Mouse (Mus musculus): ENCODE measurements around the gene Gga1.
A peak's percentile ranks its signal among the peaks of the same experiment; 100 is the strongest.
"Not testable (repeated sequence)": the region's sequence is repeated elsewhere in the genome, so short reads cannot be mapped to it uniquely, and the experiment has no call there.

Gga1 gene

DNA sequence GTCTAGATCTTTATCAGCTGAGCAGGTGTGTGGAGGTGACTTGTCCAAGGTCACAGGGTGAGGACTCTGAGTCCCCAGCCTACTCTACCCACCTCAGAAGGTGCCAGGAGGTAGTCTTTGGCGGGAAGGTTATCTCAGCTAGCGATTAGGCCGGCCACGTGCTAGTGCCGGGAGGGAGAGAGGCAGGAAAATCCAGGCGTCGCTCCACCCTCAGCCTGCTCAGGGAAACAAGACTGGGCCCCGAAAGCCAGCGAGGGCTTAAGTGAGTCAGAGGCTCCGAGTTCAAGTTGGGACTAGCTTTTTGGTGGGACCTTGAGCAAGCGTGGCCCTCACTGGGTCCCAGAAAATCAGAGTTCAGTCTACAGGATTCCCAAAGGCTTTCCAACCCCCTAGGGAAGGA, 31.7 kb upstream of the Gga1 start:
- no peak for DNase-seq (ENCODE audit: extremely low read depth, low read depth)

GRCm38 (mm10) chr15:78845867-78846266, 31.1 kb upstream of the Gga1 start:
- no peak for DNase-seq (ENCODE audit: extremely low read depth, low read depth)

DNA sequence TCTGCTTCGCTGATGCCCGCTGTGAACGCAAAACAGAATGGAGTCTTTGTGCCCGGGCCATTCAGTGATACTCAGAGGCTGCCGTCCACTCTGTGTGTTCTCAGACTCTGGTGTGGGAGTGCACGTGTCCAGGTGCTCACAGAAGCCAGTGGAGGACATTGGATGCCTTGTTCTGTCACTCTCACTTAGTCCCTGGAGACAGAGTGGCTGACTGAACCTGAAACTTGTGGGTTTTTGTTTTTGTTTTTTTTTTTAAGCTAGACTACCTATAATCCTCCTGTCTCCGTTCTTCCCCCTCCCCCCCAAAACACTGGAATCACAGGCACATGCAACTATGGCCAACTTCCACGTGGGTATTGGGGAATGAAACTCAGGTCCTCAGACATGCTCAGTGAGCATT, 30.6 kb upstream of the Gga1 start:
- DNase-seq (ENCODE audit: extremely low read depth, low read depth) = no peak

GRCm38 (mm10) chr15:78846805-78847204, 30.2 kb upstream of the Gga1 start:
- not testable (repeated sequence) for DNase-seq (ENCODE audit: extremely low read depth, low read depth)

GRCm38 (mm10) chr15:78848467-78848866, 28.5 kb upstream of the Gga1 start:
- no peak for DNase-seq (ENCODE audit: extremely low read depth, low read depth)

DNA sequence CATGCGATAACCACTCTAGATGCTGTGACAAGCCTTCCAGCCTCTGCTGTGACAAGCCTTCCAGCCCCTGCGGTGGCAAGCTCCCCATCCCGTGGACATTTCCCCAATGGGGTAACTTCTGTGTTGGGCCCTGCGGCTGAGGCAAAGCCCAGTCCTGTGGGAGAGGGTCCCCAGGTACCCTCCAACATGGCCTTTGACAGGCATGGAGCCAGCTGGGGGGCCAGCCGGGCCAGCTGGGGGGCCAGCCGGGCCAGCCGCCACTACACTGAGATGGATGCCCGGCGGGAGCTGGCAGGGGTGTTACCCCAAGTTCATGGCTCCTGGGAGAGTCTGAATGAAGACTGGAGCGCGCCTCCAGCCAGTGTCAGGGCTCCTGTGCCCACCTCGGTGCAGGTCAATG, 27.5 kb upstream of the Gga1 start:
- DNase-seq (ENCODE audit: extremely low read depth, low read depth) = no peak

GRCm38 (mm10) chr15:78850059-78850824, 26.7 kb upstream of the Gga1 start:
- DNase-seq (ENCODE audit: extremely low read depth, low read depth) = no peak

GRCm38 (mm10) chr15:78850944-78851343, 26.0 kb upstream of the Gga1 start:
- no peak for DNase-seq (ENCODE audit: extremely low read depth, low read depth)

GRCm38 (mm10) chr15:78851505-78852153, 25.4 kb upstream of the Gga1 start:
- DNase-seq (ENCODE audit: extremely low read depth, low read depth) = peak; percentile 86

DNA sequence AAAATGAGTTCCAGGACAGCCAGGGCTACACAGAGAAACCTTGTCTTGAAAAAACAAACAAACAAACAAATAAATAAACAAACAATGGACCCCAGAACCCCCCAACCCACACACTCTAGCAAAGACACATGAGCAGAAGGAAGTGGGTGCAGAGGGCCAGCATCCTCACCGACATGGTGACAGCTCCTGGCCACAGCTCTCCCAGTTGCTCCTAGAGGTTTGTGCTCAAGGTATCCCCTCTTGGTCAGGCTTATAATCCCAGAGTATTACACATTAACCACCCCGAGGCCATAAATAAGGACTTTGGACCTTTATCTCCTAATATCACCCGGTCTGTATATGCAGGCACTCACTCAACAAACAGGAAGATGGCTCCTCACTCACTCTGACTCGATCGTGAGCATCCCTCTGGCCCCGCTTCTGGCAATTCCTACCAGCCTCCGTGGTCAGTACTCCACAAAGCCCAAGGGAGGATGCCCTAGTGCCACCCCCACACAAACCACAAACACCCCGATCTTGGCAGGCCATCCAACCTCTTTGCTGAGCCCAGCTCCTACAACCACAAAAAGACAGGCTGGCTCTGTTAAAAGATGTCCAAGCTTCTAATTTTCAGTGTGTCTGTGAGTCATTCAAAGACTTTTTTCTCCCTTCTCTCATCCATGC, 21.6 kb upstream of the Gga1 start, which contains the start of gene Lgals2:
TSS of gene Lgals2 (minus strand) at position 227 of the 663 bp plus-strand sequence.
- DNase-seq (ENCODE audit: extremely low read depth, low read depth) = no peak

GRCm38 (mm10) chr15:78857009-78857408, 20.0 kb upstream of the Gga1 start:
- DNase-seq (ENCODE audit: extremely low read depth, low read depth) = no peak

DNA sequence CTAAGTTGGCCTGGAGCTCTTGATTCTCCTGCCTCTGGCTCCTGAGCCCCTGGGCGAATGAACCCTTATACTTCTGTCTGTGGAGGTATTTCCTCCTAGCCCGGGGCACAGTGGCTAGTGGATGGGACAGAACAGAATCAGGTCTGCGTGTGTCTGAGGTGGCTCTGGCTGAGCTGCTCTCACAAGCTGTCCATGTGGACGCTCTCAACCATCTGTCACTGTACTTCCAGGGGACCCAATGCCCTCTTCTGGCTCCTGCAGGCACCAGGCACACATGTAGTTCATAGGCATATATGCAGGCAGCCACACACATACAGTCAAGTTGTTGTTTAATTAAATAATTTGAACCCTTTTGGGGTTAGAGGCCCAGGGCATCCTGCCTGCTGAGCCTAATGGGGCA, 17.7 kb upstream of the Gga1 start:
- no peak for DNase-seq (ENCODE audit: extremely low read depth, low read depth)

GRCm38 (mm10) chr15:78859714-78860113, 17.3 kb upstream of the Gga1 start:
- no peak for DNase-seq (ENCODE audit: extremely low read depth, low read depth)

DNA sequence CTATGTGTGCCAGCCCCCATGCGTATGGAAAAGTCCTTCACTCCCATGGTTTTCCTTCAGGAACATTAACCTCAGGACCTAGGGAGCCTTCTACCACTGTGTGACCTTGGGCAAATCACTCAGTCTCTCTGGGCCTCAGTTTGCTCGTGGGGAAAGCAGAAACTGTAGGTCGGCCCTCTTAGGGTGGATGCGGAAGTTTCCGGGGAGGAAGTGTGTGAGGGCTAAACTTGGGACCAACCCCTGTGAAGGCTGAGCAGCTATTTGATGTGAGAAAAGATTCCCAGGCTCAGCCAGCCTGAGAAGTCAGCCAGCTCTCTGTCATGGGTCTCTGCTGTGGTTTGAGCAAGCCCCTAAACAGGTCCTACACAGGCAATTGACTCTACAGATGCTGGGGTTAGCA, 14.7 kb upstream of the Gga1 start:
- no peak for DNase-seq (ENCODE audit: extremely low read depth, low read depth)

DNA sequence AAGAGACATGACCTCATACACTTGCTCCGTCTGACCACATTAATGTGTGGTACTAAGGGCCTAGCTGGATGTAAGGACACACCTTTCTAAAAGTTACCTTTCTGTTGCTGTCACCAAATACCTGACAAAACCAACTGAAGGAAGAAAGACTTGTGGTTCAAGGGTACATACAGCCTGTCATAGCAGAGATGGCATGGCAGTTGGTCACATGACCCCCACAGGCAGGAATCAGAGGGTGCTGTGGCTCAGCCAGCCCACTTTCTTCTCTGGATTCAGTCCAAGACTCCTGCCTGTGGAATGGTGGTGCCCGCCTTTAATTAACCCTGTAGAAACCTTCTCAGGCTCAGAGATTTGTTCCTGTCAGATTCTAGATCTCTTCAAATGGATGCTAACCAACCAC, 13.8 kb upstream of the Gga1 start:
- DNase-seq (ENCODE audit: extremely low read depth, low read depth) = no peak

- DNase-seq (ENCODE audit: extremely low read depth, low read depth) = no peak
Measured at GRCm38 (mm10) chr15:78863852-78864253, 13.1 kb upstream of the Gga1 start.

- DNase-seq (ENCODE audit: extremely low read depth, low read depth) = no peak
Measured at GRCm38 (mm10) chr15:78868398-78868797, 8.6 kb upstream of the Gga1 start.

GRCm38 (mm10) chr15:78868826-78869233, 8.2 kb upstream of the Gga1 start:
- no peak for DNase-seq (ENCODE audit: extremely low read depth, low read depth)

- DNase-seq (ENCODE audit: extremely low read depth, low read depth) = peak; percentile 46
Measured at GRCm38 (mm10) chr15:78869775-78870174, 7.2 kb upstream of the Gga1 start.

GRCm38 (mm10) chr15:78872021-78872608, 4.9 kb upstream of the Gga1 start:
- no peak for DNase-seq (ENCODE audit: extremely low read depth, low read depth)

DNA sequence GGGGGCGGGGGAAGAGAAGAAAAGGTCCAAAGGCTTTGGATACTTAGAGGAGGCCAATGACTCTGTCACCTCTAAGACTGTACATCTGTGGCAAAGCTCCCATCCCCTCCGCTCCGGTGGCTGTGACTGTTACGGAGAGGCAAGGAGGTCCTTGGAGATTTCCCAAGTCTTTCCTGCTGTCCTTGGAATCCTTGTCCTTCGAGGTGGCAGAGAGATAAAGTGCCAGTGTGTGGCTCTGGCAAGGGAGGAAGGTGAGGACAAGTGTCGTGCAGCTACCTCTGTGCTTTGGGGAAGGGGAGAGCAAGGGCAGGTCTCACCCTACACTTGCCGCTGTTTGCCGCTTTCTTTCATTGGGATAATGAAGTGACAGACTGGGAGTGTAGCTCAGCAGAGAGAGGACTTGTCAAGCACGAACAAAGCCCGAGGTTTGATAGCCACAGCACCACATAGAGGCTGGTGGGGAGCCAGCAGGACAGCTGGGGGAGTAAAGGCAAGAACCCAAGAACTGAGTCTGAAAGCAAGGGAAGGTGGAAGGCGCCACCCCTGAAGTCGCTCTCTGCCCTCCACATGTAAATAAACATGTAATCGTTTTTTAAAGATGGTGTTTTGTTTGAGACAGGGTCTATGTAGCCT, 3.1 kb upstream of the Gga1 start:
- DNase-seq (ENCODE audit: extremely low read depth, low read depth) = no peak

DNA sequence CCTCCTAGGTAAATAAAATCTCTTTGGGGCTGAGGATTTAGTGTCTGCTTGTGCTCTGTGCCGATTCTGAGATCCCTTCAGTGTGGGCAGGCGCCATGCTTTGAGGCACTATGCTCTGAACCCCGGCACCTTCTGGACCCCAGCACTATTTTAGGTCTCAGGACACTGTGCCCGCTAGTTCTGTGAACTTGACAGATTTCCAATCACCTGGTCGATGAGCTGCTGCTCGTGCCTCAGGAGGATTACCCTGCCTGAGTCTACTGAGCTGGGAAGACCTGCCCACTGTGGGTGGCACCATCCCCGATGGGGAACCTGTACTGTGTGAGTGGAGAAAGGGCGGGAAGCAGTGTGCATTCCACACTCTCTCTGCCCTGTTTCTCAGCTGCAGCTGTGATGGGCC, 2.0 kb upstream of the Gga1 start:
- DNase-seq (ENCODE audit: extremely low read depth, low read depth) = no peak
